Mouse (Mus musculus) adrenal gland, adult (tissue): Measurements from ENCODE around the gene Bcl11b.

ENCODE experiments used
- DNase-seq, 2 experiments: peaks; one replicate each; pipeline ENCODE4 v3.0.0; 2022 to 2023; ENCODE audit warnings: low spot score in 1 of 2; ENCODE audit not compliant: inconsistent age in 2 of 2

The Bcl11b gene

GRCm38 (mm10) chr12:108003483-108003882, at the start of gene Bcl11b:
Gene Bcl11b (minus strand): TSS chr12:108003602.
- DNase-seq: no peak

GRCm38 (mm10) chr12:108050996-108051395, 47.6 kb upstream of the Bcl11b start:
- DNase-seq: no peak

- no peak for DNase-seq
Measured at GRCm38 (mm10) chr12:108049625-108050024, 46.2 kb upstream of the Bcl11b start.

GRCm38 (mm10) chr12:108042239-108042571, 38.8 kb upstream of the Bcl11b start:
- DNase-seq: no peak

GRCm38 (mm10) chr12:108041571-108042238, 38.3 kb upstream of the Bcl11b start:
- DNase-seq: peak; percentile 75 to 91

GRCm38 (mm10) chr12:108037446-108037845, 34.0 kb upstream of the Bcl11b start:
- no peak for DNase-seq

GRCm38 (mm10) chr12:108035412-108036078, 32.1 kb upstream of the Bcl11b start:
- no peak for DNase-seq

- no peak for DNase-seq
Measured at GRCm38 (mm10) chr12:108022835-108023615, 19.6 kb upstream of the Bcl11b start.

GRCm38 (mm10) chr12:108012003-108012402, 8.6 kb upstream of the Bcl11b start:
- DNase-seq: no peak

- DNase-seq: no peak
Measured at GRCm38 (mm10) chr12:108010346-108010745, 6.9 kb upstream of the Bcl11b start.

GRCm38 (mm10) chr12:108009156-108009555, 5.8 kb upstream of the Bcl11b start:
- DNase-seq: no peak

- DNase-seq: peak; percentile 34 to 59
Measured at GRCm38 (mm10) chr12:108005816-108006626, 2.6 kb upstream of the Bcl11b start.

GRCm38 (mm10) chr12:108005488-108005800, 2.0 kb upstream of the Bcl11b start:
- no peak for DNase-seq

- no peak for DNase-seq
Measured at GRCm38 (mm10) chr12:108004701-108005487, 1.5 kb upstream of the Bcl11b start.

- DNase-seq: peak; percentile 46 to 53
Measured at GRCm38 (mm10) chr12:108003928-108004327, 526 bp upstream of the Bcl11b start.

GRCm38 (mm10) chr12:108002436-108003189, 789 bp downstream of the Bcl11b start:
- DNase-seq: no peak

- no peak for DNase-seq
Measured at GRCm38 (mm10) chr12:108001652-108002340, 1.6 kb downstream of the Bcl11b start.

GRCm38 (mm10) chr12:108000715-108001080, 2.7 kb downstream of the Bcl11b start:
- DNase-seq: no peak
